Mouse (Mus musculus): ENCODE measurements at regions not wholly inside any gene's neighbourhood (a gene's known extent, or its start where the extent isn't known, plus 50 kb on each side); places are given as distances from the start of the nearest gene placed in this dataset.

GRCm38 (mm10) chr2:172807446-172807845 lies 132.7 kb downstream of the Bmp7 start:
- Histone ChIP-seq H3K36me3 (ENCODE audit: control insufficient read depth, insufficient read depth, low read length) (no peaks in the 10 kb centered on the region), H3K9me3 (ENCODE audit: control insufficient read depth, low read length) (no peaks in the 10 kb centered on the region), H3K4me3 (ENCODE audit: low read depth, low read length) (no peak overlapping the region), H3K4me2 (ENCODE audit: low read depth) (no peak overlapping the region), H3K9ac (ENCODE audit: low read length) (no peak overlapping the region), H3K27ac (ENCODE audit: low read depth, low read length) (no peak overlapping the region), H3K4me1 (ENCODE audit: control insufficient read depth, insufficient read depth, low read length) (0 out of 2 replicates have a peak, but pooled peaks cover 2% of the 10 kb centered on the region), H3K27me3 (ENCODE audit: control insufficient read depth, insufficient read depth, low read length) (no peaks in the 10 kb centered on the region)
- 65% methylated on average over 4 of the region's 4 CpGs for WGBS
- ATAC-seq (ENCODE audit: insufficient read depth, low FRiP score, low TSS enrichment) (no peak), DNase-seq (ENCODE audit: low spot score) (no peak)

GRCm38 (mm10) chr2:172809306-172809705 lies 130.8 kb downstream of the Bmp7 start:
- WGBS = 88% methylated on average over 2 of the region's 2 CpGs
- no peak for DNase-seq (ENCODE audit: low spot score)
- H3K27me3 ChIP-seq (ENCODE audit: control insufficient read depth, insufficient read depth, low read length) = no peaks in the 10 kb centered on the region

GRCm38 (mm10) chr2:172813319-172813718 lies 126.8 kb downstream of the Bmp7 start:
- Histone ChIP-seq H3K4me1 (ENCODE audit: control insufficient read depth, insufficient read depth, low read length) (0 out of 2 replicates have a peak, but pooled peaks cover 2% of the 10 kb centered on the region), H3K27ac (ENCODE audit: low read depth, low read length) (no peak overlapping the region), H3K4me2 (ENCODE audit: low read depth) (no peak overlapping the region), H3K9ac (ENCODE audit: low read length) (no peak overlapping the region), H3K36me3 (ENCODE audit: control insufficient read depth, insufficient read depth, low read length) (no peaks in the 10 kb centered on the region), H3K9me3 (ENCODE audit: control insufficient read depth, low read length) (no peaks in the 10 kb centered on the region), H3K4me3 (ENCODE audit: low read depth, low read length) (no peak overlapping the region), H3K27me3 (ENCODE audit: control insufficient read depth, insufficient read depth, low read length) (no peaks in the 10 kb centered on the region)
- WGBS = 83% methylated on average over 11 of the region's 11 CpGs
- DNase-seq (ENCODE audit: low spot score) (no peak), ATAC-seq (ENCODE audit: insufficient read depth, low FRiP score, low TSS enrichment) (no peak)

More at GRCm38 (mm10) chr2:172809306-172809705, 130.8 kb downstream of the Bmp7 start:
- H3K4me2 ChIP-seq (ENCODE audit: low read depth) = no peak overlapping the region
- H3K4me1 ChIP-seq (ENCODE audit: control insufficient read depth, insufficient read depth, low read length) = 0 out of 2 replicates have a peak, but pooled peaks cover 2% of the 10 kb centered on the region
- H3K36me3 ChIP-seq (ENCODE audit: control insufficient read depth, insufficient read depth, low read length) = no peaks in the 10 kb centered on the region
- H3K9ac ChIP-seq (ENCODE audit: low read length) = no peak overlapping the region
- no peak overlapping the region for H3K27ac ChIP-seq (ENCODE audit: low read depth, low read length)
- no peaks in the 10 kb centered on the region for H3K9me3 ChIP-seq (ENCODE audit: control insufficient read depth, low read length)
- H3K4me3 ChIP-seq (ENCODE audit: low read depth, low read length) = no peak overlapping the region
- ATAC-seq (ENCODE audit: insufficient read depth, low FRiP score, low TSS enrichment) = no peak

GRCm38 (mm10) chr2:172813906-172814305 lies 126.2 kb downstream of the Bmp7 start:
- 0 out of 2 replicates have a peak, but pooled peaks cover 2% of the 10 kb centered on the region for H3K4me1 ChIP-seq (ENCODE audit: control insufficient read depth, insufficient read depth, low read length)
- DNase-seq (ENCODE audit: low spot score) (no peak), ATAC-seq (ENCODE audit: insufficient read depth, low FRiP score, low TSS enrichment) (no peak)
- 67% methylated on average over 4 of the region's 4 CpGs for WGBS
- no peak overlapping the region for H3K27ac ChIP-seq (ENCODE audit: low read depth, low read length)
- no peaks in the 10 kb centered on the region for H3K36me3 ChIP-seq (ENCODE audit: control insufficient read depth, insufficient read depth, low read length)
- H3K9ac ChIP-seq (ENCODE audit: low read length) = no peak overlapping the region
- no peaks in the 10 kb centered on the region for H3K9me3 ChIP-seq (ENCODE audit: control insufficient read depth, low read length)
- no peaks in the 10 kb centered on the region for H3K27me3 ChIP-seq (ENCODE audit: control insufficient read depth, insufficient read depth, low read length)
- no peak overlapping the region for H3K4me3 ChIP-seq (ENCODE audit: low read depth, low read length)
- no peak overlapping the region for H3K4me2 ChIP-seq (ENCODE audit: low read depth)

GRCm38 (mm10) chr2:172815146-172815545 lies 125.0 kb downstream of the Bmp7 start:
- 96% methylated on average over 7 of the region's 7 CpGs for WGBS
- ATAC-seq (ENCODE audit: insufficient read depth, low FRiP score, low TSS enrichment) (no peak), DNase-seq (ENCODE audit: low spot score) (no peak)
- no peak overlapping the region for H3K4me3 ChIP-seq (ENCODE audit: low read depth, low read length)
- H3K4me2 ChIP-seq (ENCODE audit: low read depth) = no peak overlapping the region
- no peak overlapping the region for H3K27ac ChIP-seq (ENCODE audit: low read depth, low read length)
- no peak overlapping the region for H3K9ac ChIP-seq (ENCODE audit: low read length)
- H3K4me1 ChIP-seq (ENCODE audit: control insufficient read depth, insufficient read depth, low read length) = 0 out of 2 replicates have a peak, but pooled peaks cover 2% of the 10 kb centered on the region
- no peaks in the 10 kb centered on the region for H3K36me3 ChIP-seq (ENCODE audit: control insufficient read depth, insufficient read depth, low read length)
- H3K27me3 ChIP-seq (ENCODE audit: control insufficient read depth, insufficient read depth, low read length) = no peaks in the 10 kb centered on the region
- H3K9me3 ChIP-seq (ENCODE audit: control insufficient read depth, low read length) = no peaks in the 10 kb centered on the region

GRCm38 (mm10) chr2:172817058-172817745 lies 122.9 kb downstream of the Bmp7 start:
- Histone ChIP-seq H3K36me3 (ENCODE audit: control insufficient read depth, insufficient read depth, low read length) (no peaks in the 10 kb centered on the region), H3K27me3 (ENCODE audit: control insufficient read depth, insufficient read depth, low read length) (no peaks in the 10 kb centered on the region), H3K27ac (ENCODE audit: low read depth, low read length) (no peak overlapping the region), H3K9ac (ENCODE audit: low read length) (no peak overlapping the region), H3K4me3 (ENCODE audit: low read depth, low read length) (no peak overlapping the region), H3K4me2 (ENCODE audit: low read depth) (no peak overlapping the region), H3K4me1 (ENCODE audit: control insufficient read depth, insufficient read depth, low read length) (no peaks in the 10 kb centered on the region), H3K9me3 (ENCODE audit: control insufficient read depth, low read length) (no peaks in the 10 kb centered on the region)
- ATAC-seq (ENCODE audit: insufficient read depth, low FRiP score, low TSS enrichment) (no peak), DNase-seq (ENCODE audit: low spot score) (no peak)
- 62% methylated on average over 8 of the region's 8 CpGs for WGBS
